Mouse (Mus musculus): Measurements from ENCODE around the gene Gtf3c5. TPM values are rescaled to one million over a fixed set of nuclear protein-coding genes. Genes with fewer than 3 reads are reported as not detected.

Gtf3c5 gene
- polyA plus RNA-seq, 1 experiment from 2014 or later, result 31.0 TPM

GRCm38 (mm10) chr2:28621111-28621510, 37.6 kb upstream of the Gtf3c5 start:
- no peak overlapping the region for H3K4me2 ChIP-seq (ENCODE audit: low read length)
- ATAC-seq (ENCODE audit: low FRiP score, low TSS enrichment) (no peak), DNase-seq (no peak)
- H3K9me3 ChIP-seq (ENCODE audit: control insufficient read depth, low read length), result no peaks in the 10 kb centered on the region
- H3K4me3 ChIP-seq (replicated peaks; ENCODE audit: low read depth, low read length), result no peak overlapping the region
- 30% methylated on average over 2 of the region's 2 CpGs for WGBS
- H3K4me1 ChIP-seq (ENCODE audit: control insufficient read depth, insufficient read depth, low read length), result no peaks in the 10 kb centered on the region
- no peaks in the 10 kb centered on the region for H3K36me3 ChIP-seq (ENCODE audit: control insufficient read depth, insufficient read depth, low read length)
- 0 out of 2 replicates have a peak, but pooled peaks cover 8% of the 10 kb centered on the region for H3K27me3 ChIP-seq (ENCODE audit: control insufficient read depth, insufficient read depth, low read length)
- no peak overlapping the region for H3K9ac ChIP-seq (replicated peaks; ENCODE audit: low read length)
- no peak overlapping the region for H3K27ac ChIP-seq (replicated peaks; ENCODE audit: low read depth, low read length)

- 65% methylated on average over 10 of the region's 10 CpGs for WGBS
- DNase-seq, result no peak
- Histone ChIP-seq H3K4me1 (ENCODE audit: control insufficient read depth, insufficient read depth, low read length) (no peaks in the 10 kb centered on the region), H3K36me3 (ENCODE audit: control insufficient read depth, insufficient read depth, low read length) (no peaks in the 10 kb centered on the region), H3K27me3 (ENCODE audit: control insufficient read depth, insufficient read depth, low read length) (0 out of 2 replicates have a peak, but pooled peaks cover 8% of the 10 kb centered on the region), H3K4me3 (replicated peaks; ENCODE audit: low read depth, low read length) (no peak overlapping the region), H3K9me3 (ENCODE audit: control insufficient read depth, low read length) (no peaks in the 10 kb centered on the region), H3K4me2 (ENCODE audit: low read length) (no peak overlapping the region), H3K9ac (replicated peaks; ENCODE audit: low read length) (no peak overlapping the region), H3K27ac (replicated peaks; ENCODE audit: low read depth, low read length) (no peak overlapping the region)
- ATAC-seq (ENCODE audit: low FRiP score, low TSS enrichment), result no peak
Measured at GRCm38 (mm10) chr2:28620522-28620921, 37.0 kb upstream of the Gtf3c5 start.

- 84% methylated on average over 6 of the region's 6 CpGs for WGBS
Measured at GRCm38 (mm10) chr2:28619369-28619768, 35.8 kb upstream of the Gtf3c5 start.

DNA sequence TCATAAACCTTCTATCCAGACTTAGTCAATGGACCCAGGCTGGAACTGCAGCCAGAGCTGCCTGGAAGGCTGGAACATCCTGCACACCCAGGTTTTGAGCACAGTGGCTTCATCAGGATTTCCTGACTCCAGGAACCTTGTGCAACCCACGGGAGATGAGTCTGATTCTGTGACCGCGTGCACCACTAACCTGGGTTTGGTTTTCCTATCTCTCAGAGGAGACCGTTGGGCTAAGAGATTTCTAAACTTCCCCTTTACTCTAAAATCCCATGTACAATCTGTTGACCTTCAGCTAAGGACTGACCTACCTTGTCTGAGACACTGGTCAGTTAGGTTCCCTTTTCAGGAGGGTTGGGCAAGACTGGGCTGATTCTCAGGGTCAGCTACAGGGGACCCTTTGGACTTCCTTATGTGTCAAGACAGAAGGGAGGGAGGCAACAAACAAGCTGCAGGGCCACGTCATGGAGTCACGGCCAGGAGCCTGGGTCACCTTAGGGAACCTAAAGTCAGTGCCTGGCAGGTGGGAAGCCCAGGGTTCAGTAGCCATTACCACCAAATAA, 35.3 kb upstream of the Gtf3c5 start:
- Histone ChIP-seq H3K27ac (replicated peaks; ENCODE audit: low read depth, low read length) (no peak overlapping the region), H3K27me3 (ENCODE audit: control insufficient read depth, insufficient read depth, low read length) (0 out of 2 replicates have a peak, but pooled peaks cover 8% of the 10 kb centered on the region), H3K9ac (replicated peaks; ENCODE audit: low read length) (no peak overlapping the region), H3K4me1 (ENCODE audit: control insufficient read depth, insufficient read depth, low read length) (no peaks in the 10 kb centered on the region), H3K4me2 (ENCODE audit: low read length) (no peak overlapping the region), H3K9me3 (ENCODE audit: control insufficient read depth, low read length) (no peaks in the 10 kb centered on the region), H3K36me3 (ENCODE audit: control insufficient read depth, insufficient read depth, low read length) (no peaks in the 10 kb centered on the region), H3K4me3 (replicated peaks; ENCODE audit: low read depth, low read length) (no peak overlapping the region)
- no peak for DNase-seq
- ATAC-seq (ENCODE audit: low FRiP score, low TSS enrichment), result no peak
- WGBS, result 87% methylated on average over 6 of the region's 6 CpGs

More at GRCm38 (mm10) chr2:28619369-28619768, 35.8 kb upstream of the Gtf3c5 start:
- ATAC-seq (ENCODE audit: low FRiP score, low TSS enrichment), result no peak
- no peak overlapping the region for H3K4me3 ChIP-seq (replicated peaks; ENCODE audit: low read depth, low read length)
- no peak for DNase-seq
- no peak overlapping the region for H3K27ac ChIP-seq (replicated peaks; ENCODE audit: low read depth, low read length)
- H3K36me3 ChIP-seq (ENCODE audit: control insufficient read depth, insufficient read depth, low read length), result no peaks in the 10 kb centered on the region
- H3K9me3 ChIP-seq (ENCODE audit: control insufficient read depth, low read length), result no peaks in the 10 kb centered on the region
- no peak overlapping the region for H3K9ac ChIP-seq (replicated peaks; ENCODE audit: low read length)
- H3K4me1 ChIP-seq (ENCODE audit: control insufficient read depth, insufficient read depth, low read length), result no peaks in the 10 kb centered on the region
- no peak overlapping the region for H3K4me2 ChIP-seq (ENCODE audit: low read length)
- H3K27me3 ChIP-seq (ENCODE audit: control insufficient read depth, insufficient read depth, low read length), result 0 out of 2 replicates have a peak, but pooled peaks cover 8% of the 10 kb centered on the region

GRCm38 (mm10) chr2:28617498-28618486, 34.2 kb upstream of the Gtf3c5 start:
- Histone ChIP-seq H3K4me1 (ENCODE audit: control insufficient read depth, insufficient read depth, low read length) (no peaks in the 10 kb centered on the region), H3K9ac (replicated peaks; ENCODE audit: low read length) (no peak overlapping the region), H3K9me3 (ENCODE audit: control insufficient read depth, low read length) (no peaks in the 10 kb centered on the region), H3K27ac (replicated peaks; ENCODE audit: low read depth, low read length) (no peak overlapping the region), H3K27me3 (ENCODE audit: control insufficient read depth, insufficient read depth, low read length) (0 out of 2 replicates have a peak, but pooled peaks cover 7% of the 10 kb centered on the region), H3K4me3 (replicated peaks; ENCODE audit: low read depth, low read length) (no peak overlapping the region), H3K4me2 (ENCODE audit: low read length) (no peak overlapping the region), H3K36me3 (ENCODE audit: control insufficient read depth, insufficient read depth, low read length) (no peaks in the 10 kb centered on the region)
- DNase-seq (no peak), ATAC-seq (ENCODE audit: low FRiP score, low TSS enrichment) (no peak)
- 71% methylated on average over 8 of the region's 8 CpGs for WGBS

- no peak overlapping the region for H3K9ac ChIP-seq (replicated peaks; ENCODE audit: low read length)
- DNase-seq (no peak), ATAC-seq (ENCODE audit: low FRiP score, low TSS enrichment) (no peak)
- no peaks in the 10 kb centered on the region for H3K36me3 ChIP-seq (ENCODE audit: control insufficient read depth, insufficient read depth, low read length)
- no peak overlapping the region for H3K4me3 ChIP-seq (replicated peaks; ENCODE audit: low read depth, low read length)
- no peaks in the 10 kb centered on the region for H3K4me1 ChIP-seq (ENCODE audit: control insufficient read depth, insufficient read depth, low read length)
- no peaks in the 10 kb centered on the region for H3K9me3 ChIP-seq (ENCODE audit: control insufficient read depth, low read length)
- H3K27ac ChIP-seq (replicated peaks; ENCODE audit: low read depth, low read length), result no peak overlapping the region
- H3K27me3 ChIP-seq (ENCODE audit: control insufficient read depth, insufficient read depth, low read length), result 0 out of 2 replicates have a peak, but pooled peaks cover 4% of the 10 kb centered on the region
- 77% methylated on average over 9 of the region's 9 CpGs for WGBS
- H3K4me2 ChIP-seq (ENCODE audit: low read length), result no peak overlapping the region
Measured at GRCm38 (mm10) chr2:28616874-28617273, 33.3 kb upstream of the Gtf3c5 start.

DNA sequence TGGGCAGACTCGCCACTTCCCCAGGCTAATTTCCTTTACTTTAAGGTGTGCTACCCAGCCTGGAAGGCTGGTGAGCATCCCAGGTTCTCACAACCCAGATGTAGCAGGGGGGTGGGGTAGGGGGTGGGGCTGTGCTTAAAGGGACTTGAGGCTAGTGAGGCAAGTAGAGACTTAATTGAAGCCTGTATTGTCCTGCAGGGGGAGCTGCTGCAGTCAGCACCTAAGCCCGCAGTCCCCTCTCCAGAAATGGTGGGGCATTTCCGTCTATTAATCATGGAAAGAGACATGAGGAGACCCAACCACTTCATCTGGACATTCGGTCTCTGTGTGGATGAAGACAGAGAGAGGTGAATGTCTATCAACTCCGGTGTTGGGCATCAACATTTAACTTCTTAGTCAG, 32.8 kb upstream of the Gtf3c5 start:
- WGBS, result 31% methylated on average over 5 of the region's 5 CpGs
- no peaks in the 10 kb centered on the region for H3K9me3 ChIP-seq (ENCODE audit: control insufficient read depth, low read length)
- H3K4me2 ChIP-seq (ENCODE audit: low read length), result no peak overlapping the region
- no peak overlapping the region for H3K4me3 ChIP-seq (replicated peaks; ENCODE audit: low read depth, low read length)
- H3K27me3 ChIP-seq (ENCODE audit: control insufficient read depth, insufficient read depth, low read length), result no peaks in the 10 kb centered on the region
- no peak for ATAC-seq (ENCODE audit: low FRiP score, low TSS enrichment)
- no peaks in the 10 kb centered on the region for H3K4me1 ChIP-seq (ENCODE audit: control insufficient read depth, insufficient read depth, low read length)
- H3K9ac ChIP-seq (replicated peaks; ENCODE audit: low read length), result no peak overlapping the region
- DNase-seq, result no peak
- no peaks in the 10 kb centered on the region for H3K36me3 ChIP-seq (ENCODE audit: control insufficient read depth, insufficient read depth, low read length)
- no peak overlapping the region for H3K27ac ChIP-seq (replicated peaks; ENCODE audit: low read depth, low read length)

DNA sequence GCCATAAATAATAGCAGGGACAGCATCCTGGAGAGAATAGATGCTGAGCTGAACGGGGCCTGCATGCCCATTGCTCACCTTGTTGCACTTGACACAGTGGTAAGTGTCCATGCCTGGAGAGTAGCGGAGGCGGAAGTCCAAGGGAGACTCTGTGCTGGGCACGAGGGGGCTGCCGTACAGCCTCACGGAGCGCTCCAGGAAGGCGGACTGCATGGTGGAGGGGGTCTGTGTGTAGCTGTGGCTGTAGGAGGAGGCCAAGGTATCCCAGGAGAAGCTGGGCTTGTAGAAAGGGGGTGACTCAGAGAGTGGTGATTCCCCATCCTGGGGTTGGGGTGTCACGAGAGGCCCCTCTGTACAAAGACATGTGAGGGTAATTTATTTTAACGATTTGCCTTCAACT, 30.0 kb upstream of the Gtf3c5 start:
- H3K4me2 ChIP-seq (ENCODE audit: low read length), result no peak overlapping the region
- DNase-seq (no peak), ATAC-seq (ENCODE audit: low FRiP score, low TSS enrichment) (no peak)
- H3K27me3 ChIP-seq (ENCODE audit: control insufficient read depth, insufficient read depth, low read length), result no peaks in the 10 kb centered on the region
- no peaks in the 10 kb centered on the region for H3K4me1 ChIP-seq (ENCODE audit: control insufficient read depth, insufficient read depth, low read length)
- no peak overlapping the region for H3K9ac ChIP-seq (replicated peaks; ENCODE audit: low read length)
- 94% methylated on average over 10 of the region's 10 CpGs for WGBS
- no peaks in the 10 kb centered on the region for H3K36me3 ChIP-seq (ENCODE audit: control insufficient read depth, insufficient read depth, low read length)
- H3K4me3 ChIP-seq (replicated peaks; ENCODE audit: low read depth, low read length), result no peak overlapping the region
- H3K9me3 ChIP-seq (ENCODE audit: control insufficient read depth, low read length), result no peaks in the 10 kb centered on the region
- no peak overlapping the region for H3K27ac ChIP-seq (replicated peaks; ENCODE audit: low read depth, low read length)

Measured in midbrain, embryonic 14.5 days (tissue).